In the genomic region with DNA sequence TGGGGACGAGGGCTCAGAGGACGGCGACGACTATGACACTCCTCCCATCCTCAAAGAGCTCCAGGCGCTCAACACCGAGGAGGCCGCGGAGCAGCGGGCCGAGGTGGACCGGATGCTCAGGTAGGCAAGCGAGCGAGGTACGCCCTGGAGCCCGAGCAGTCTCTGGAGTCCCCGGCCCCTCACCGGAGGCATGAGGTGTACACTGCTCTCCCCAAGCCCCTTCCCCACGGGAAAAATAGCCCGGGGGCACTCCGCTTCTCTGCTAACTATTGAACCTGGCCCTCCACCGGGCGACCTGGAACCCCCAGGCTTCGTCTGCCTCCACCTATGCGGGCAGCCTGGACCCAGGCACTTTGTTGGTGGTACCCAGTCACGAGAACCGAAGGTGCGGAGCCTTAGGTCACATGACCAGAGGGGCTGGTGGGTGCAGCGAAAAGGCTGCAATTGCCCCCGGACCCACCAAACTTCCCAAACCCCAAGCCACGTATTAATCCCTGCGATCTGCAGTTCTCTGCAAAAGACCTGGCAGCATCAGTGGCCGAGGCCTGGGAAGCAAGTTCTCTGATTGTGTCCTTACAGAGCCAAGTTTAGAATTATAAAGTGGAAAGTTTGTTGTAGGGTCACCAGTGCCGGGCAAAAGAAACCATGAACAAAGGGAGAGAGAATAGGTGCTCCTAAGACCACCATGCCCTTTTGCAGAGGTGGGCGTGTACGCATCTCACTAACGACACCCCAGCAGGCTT, we compare ENCODE assay signal across 8 mouse cellular contexts. TPM values are rescaled to one million over a fixed set of nuclear protein-coding genes. Genes with fewer than 3 reads are reported as not detected.
DNase-seq lines count a peak whose midpoint lies in the region; ATAC-seq and TF ChIP-seq lines count a peak whose summit lies in the region.

No protein-coding gene starts in this region.

- H3K4me3 ChIP-seq in liver, embryonic 14.5 days (ENCODE audit: insufficient read depth in 1 of 2, low read depth in 2 of 2, low read length in 2 of 2) = peak overlapping the region; percentile 23 to 44

- peaks cover 63% of the 10 kb centered on the region for H3K27me3 ChIP-seq in liver, embryonic 14.5 days (ENCODE audit: control insufficient read depth, insufficient read depth, low read length)

- no peak for TF ChIP-seq CTCF in liver, embryonic 14.5 days (IDR thresholded peaks at IDR 0.05; ENCODE audit: low read depth)

- no peak overlapping the region for H3K27ac ChIP-seq in liver, embryonic 14.5 days

- no peak overlapping the region for H3K9ac ChIP-seq in liver, embryonic 14.5 days (replicated peaks)

- H3K9me3 ChIP-seq in liver, embryonic 14.5 days (ENCODE audit: control insufficient read depth, low read length) = no peaks in the 10 kb centered on the region

- no peak for TF ChIP-seq EP300 in liver, embryonic 14.5 days (IDR thresholded peaks at IDR 0.05; ENCODE audit: low read depth)

- 4% methylated on average over 36 of the region's 36 CpGs for whole genome bisulfite sequencing in liver, embryonic 14.5 days (ENCODE audit: insufficient replicate concordance)

- ATAC-seq in liver, embryonic 14.5 days (ENCODE audit: insufficient read depth) = 0 out of 2 replicates have a peak, but pooled peaks have one; percentile 26
- no peak for ATAC-seq in activated CD4-positive, CD25-positive, alpha-beta regulatory T cell, adult 4 months

- H3K4me2 ChIP-seq in liver, embryonic 14.5 days (ENCODE audit: low read depth) = peak overlapping the region; percentile 37

- no peaks in the 10 kb centered on the region for H3K36me3 ChIP-seq in liver, embryonic 14.5 days (replicated peaks; ENCODE audit: control insufficient read depth, insufficient read depth, low read depth)

- DNase-seq in cerebellum, adult 8-10 months = peak; percentile 3
- no peak for DNase-seq in cerebellum, adult 11-12 months
- DNase-seq in urinary bladder, postnatal 14 days (ENCODE audit: low spot score) = peak; percentile 41
- no peak for DNase-seq in urinary bladder, postnatal 4 days (ENCODE audit: low spot score in 2 of 2)
- no peak for DNase-seq in liver, embryonic 14.5 days (ENCODE audit: low read depth in 3 of 3, low spot score in 3 of 3)
- peak; percentile 53 for DNase-seq in yolk sac, embryonic 10.5 days (ENCODE audit: low spot score)
- no peak for DNase-seq in layer of hippocampus, postnatal 10 days (ENCODE audit: low spot score in 2 of 2)

- H3K4me1 ChIP-seq in liver, embryonic 14.5 days (replicated peaks; ENCODE audit: control insufficient read depth in 2 of 2, insufficient read depth in 2 of 2, low read length in 1 of 2) = no peaks in the 10 kb centered on the region

RNA-seq across cellular contexts. Expression of a gene that starts 1.6 kb away (rescaled TPM):
- polyA plus RNA-seq in liver, embryonic 14.5 days (2012; rRNA removed) = 1.8 and 2.2 TPM in 2 replicates
- 2.4 and 2.9 TPM in 2 replicates for polyA plus RNA-seq in liver, embryonic 14.5 days (2014; fragmentation: Nextera tagmentation; extraction: Ambion mirVana)
- polyA plus RNA-seq in activated CD4-positive, CD25-positive, alpha-beta regulatory T cell, adult 4 months (2017; shearing (Covaris generic)) = not detected
- under 1 TPM in 1 of 2 experiments, not detected in 1; 0.21 TPM for total RNA-seq in layer of hippocampus, postnatal 10 days (2021)

Comparison
In these comparisons a context has a peak if more than half of its experiments do, and no peak if none do; other contexts are left out.
1. DNase-seq: peak in cerebellum, adult 8-10 months (single experiment), urinary bladder, postnatal 14 days (single experiment) and yolk sac, embryonic 10.5 days (single experiment); none in cerebellum, adult 11-12 months (single experiment), urinary bladder, postnatal 4 days (0 of 2), liver, embryonic 14.5 days (0 of 3) and layer of hippocampus, postnatal 10 days (0 of 2).